Mouse (Mus musculus): Measurements from ENCODE around the gene Olfr351. TPM values are rescaled to one million over a fixed set of nuclear protein-coding genes. Genes with fewer than 3 reads are reported as not detected.

The Olfr351 gene
- total RNA-seq, 1 experiment, result not detected

DNA sequence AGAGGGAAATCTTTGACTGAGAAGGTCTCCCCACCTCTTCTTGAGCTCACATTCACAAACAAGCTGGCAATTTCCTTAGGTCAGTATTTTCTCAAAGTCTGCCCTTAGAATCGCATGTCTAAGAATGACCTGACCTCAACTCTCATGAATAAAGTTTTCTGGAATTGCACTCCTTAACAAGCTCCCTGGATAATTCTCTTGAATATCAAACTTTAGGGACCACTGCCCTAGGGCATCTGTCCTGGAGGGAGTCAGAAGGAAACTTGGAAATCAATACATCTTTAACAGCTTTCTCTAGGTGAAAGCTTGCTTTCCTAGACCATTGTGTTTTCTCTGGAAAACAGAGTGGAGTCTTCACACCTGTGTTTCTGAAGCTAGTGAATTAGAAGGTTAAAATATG, 16.4 kb downstream of the Olfr351 start, which contains the start of gene Olfr350:
Gene Olfr350, plus strand, starts transcription at position 301 of the 400 bp plus-strand sequence.
- H3K4me1 ChIP-seq (ENCODE audit: control insufficient read depth in 2 of 2, insufficient read depth in 2 of 2, low read length in 2 of 2, poor library complexity in 1 of 2), result no peaks in the 10 kb centered on the region
- H3K9ac ChIP-seq (ENCODE audit: insufficient read depth, low read depth, low read length, poor library complexity, severe bottlenecking), result no peak within 1 kb of the TSS
- H3K36me3 ChIP-seq (ENCODE audit: control insufficient read depth, insufficient read depth, low read length, poor library complexity, severe bottlenecking), result no peaks in the 10 kb centered on the region
- no peak within 1 kb of the TSS for H3K4me3 ChIP-seq (ENCODE audit: insufficient read depth in 1 of 2, low read depth in 1 of 2, low read length in 2 of 2, poor library complexity in 1 of 2, severe bottlenecking in 1 of 2)
- no peaks in the 10 kb centered on the region for H3K9me3 ChIP-seq (ENCODE audit: control insufficient read depth, insufficient read depth, low read depth, low read length)
- DNase-seq (ENCODE audit: low read depth, low spot score), result no peak
- in situ Hi-C loops (cut with MboI; ENCODE audit: low sequenced_read_pairs in 2 of 2, unreplicated experiment in 2 of 2), result no loop called here
- H3K27ac ChIP-seq (ENCODE audit: insufficient read depth, low read depth, low read length, poor library complexity, severe bottlenecking), result no peak within 1 kb of the TSS
- TF ChIP-seq ZC3H11A (IDR thresholded peaks at IDR 0.05; ENCODE audit: borderline replicate concordance, low read depth, low read length) (no peak), MAFK (IDR thresholded peaks at IDR 0.05; ENCODE audit: insufficient read depth, low read depth, low read length) (no peak), HCFC1 (IDR thresholded peaks at IDR 0.05; ENCODE audit: borderline replicate concordance, insufficient read depth, low read length) (no peak), ZNF384 (IDR thresholded peaks at IDR 0.05; ENCODE audit: low read depth, low read length) (no peak), CHD2 (IDR thresholded peaks at IDR 0.05; ENCODE audit: low read depth, low read length) (no peak)

DNA sequence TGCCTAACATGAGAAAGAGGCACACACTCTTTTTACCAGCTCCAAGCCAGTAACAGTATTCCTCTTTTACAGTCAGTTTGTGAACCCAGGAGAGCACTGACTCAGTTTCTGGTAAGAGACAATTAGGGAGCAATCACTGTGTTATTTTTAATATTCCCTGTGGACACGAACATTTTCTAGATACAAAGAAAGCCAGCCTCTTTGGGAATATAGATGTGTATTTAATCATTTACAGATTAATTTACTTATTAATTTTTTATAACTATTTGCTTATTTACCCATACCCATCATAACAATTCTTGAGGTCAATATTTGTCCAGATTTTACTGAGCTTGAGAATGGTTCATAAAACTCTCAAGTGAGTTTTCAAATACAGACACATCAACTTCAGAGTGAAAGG, 45.5 kb downstream of the Olfr351 start, which contains the start of gene Olfr3:
Gene Olfr3, minus strand, starts transcription at position 101 of the 400 bp plus-strand sequence.
- no peak for TF ChIP-seq MAFK (IDR thresholded peaks at IDR 0.05; ENCODE audit: insufficient read depth, low read depth, low read length)
- TF ChIP-seq ZNF384 (IDR thresholded peaks at IDR 0.05; ENCODE audit: low read depth, low read length), result no peak
- TF ChIP-seq CHD2 (IDR thresholded peaks at IDR 0.05; ENCODE audit: low read depth, low read length), result no peak
- no peak for TF ChIP-seq ZC3H11A (IDR thresholded peaks at IDR 0.05; ENCODE audit: borderline replicate concordance, low read depth, low read length)
- TF ChIP-seq HCFC1 (IDR thresholded peaks at IDR 0.05; ENCODE audit: borderline replicate concordance, insufficient read depth, low read length), result no peak
- in situ Hi-C loops (cut with MboI; ENCODE audit: low sequenced_read_pairs in 2 of 2, unreplicated experiment in 2 of 2), result no loop called here
- Histone ChIP-seq H3K9ac (ENCODE audit: insufficient read depth, low read depth, low read length, poor library complexity, severe bottlenecking) (no peak within 1 kb of the TSS), H3K9me3 (ENCODE audit: control insufficient read depth, insufficient read depth, low read depth, low read length) (no peaks in the 10 kb centered on the region), H3K36me3 (ENCODE audit: control insufficient read depth, insufficient read depth, low read length, poor library complexity, severe bottlenecking) (no peaks in the 10 kb centered on the region), H3K4me3 (ENCODE audit: insufficient read depth in 1 of 2, low read depth in 1 of 2, low read length in 2 of 2, poor library complexity in 1 of 2, severe bottlenecking in 1 of 2) (no peak within 1 kb of the TSS), H3K4me1 (ENCODE audit: control insufficient read depth in 2 of 2, insufficient read depth in 2 of 2, low read length in 2 of 2, poor library complexity in 1 of 2) (no peaks in the 10 kb centered on the region), H3K27ac (ENCODE audit: insufficient read depth, low read depth, low read length, poor library complexity, severe bottlenecking) (no peak within 1 kb of the TSS)
- no peak for DNase-seq (ENCODE audit: low read depth, low spot score)

Other genes starting within 250 kb of the Olfr351 start
- not detected in 2 replicates for gene Olfr345, start 222.6 kb downstream of the Olfr351 start, total RNA-seq (2012; rRNA removed)
- gene Olfr346, start 176.9 kb downstream of the Olfr351 start, total RNA-seq (2012; rRNA removed), result not detected in 2 replicates
- gene Olfr347, start 130.8 kb downstream of the Olfr351 start, total RNA-seq (2012; rRNA removed), result not detected in 2 replicates
- gene Olfr348, start 78.4 kb downstream of the Olfr351 start, total RNA-seq (2012; rRNA removed), result not detected in 2 replicates
- gene Olfr50, start 72.1 kb downstream of the Olfr351 start, total RNA-seq (2012; rRNA removed), result not detected in 2 replicates
- not detected in 2 replicates for gene Olfr3, start 45.6 kb downstream of the Olfr351 start, total RNA-seq (2012; rRNA removed)
- not detected in 2 replicates for gene Olfr350, start 16.4 kb downstream of the Olfr351 start, total RNA-seq (2012; rRNA removed)
- not detected in 2 replicates for gene Olfr352, start 5.8 kb upstream of the Olfr351 start, total RNA-seq (2012; rRNA removed)
- gene Olfr353, start 30.3 kb upstream of the Olfr351 start, total RNA-seq (2012; rRNA removed), result not detected in 2 replicates
- not detected in 2 replicates for gene Olfr354, start 43.0 kb upstream of the Olfr351 start, total RNA-seq (2012; rRNA removed)
- gene Olfr355, start 66.2 kb upstream of the Olfr351 start, total RNA-seq (2012; rRNA removed), result not detected in 2 replicates
- not detected in 2 replicates for gene Olfr356, start 74.5 kb upstream of the Olfr351 start, total RNA-seq (2012; rRNA removed)
- not detected in 2 replicates for gene Olfr357, start 131.2 kb upstream of the Olfr351 start, total RNA-seq (2012; rRNA removed)
- gene Olfr358, start 146.7 kb upstream of the Olfr351 start, total RNA-seq (2012; rRNA removed), result not detected in 2 replicates
- gene Olfr360, start 203.1 kb upstream of the Olfr351 start, total RNA-seq (2012; rRNA removed), result not detected in 2 replicates
- gene Olfr361, start 226.6 kb upstream of the Olfr351 start, total RNA-seq (2012; rRNA removed), result not detected in 2 replicates